Mouse (Mus musculus) liver, embryonic 14.5 days (tissue): ENCODE results near the gene Obscn.

Experiments
- CTCF ChIP-seq: IDR thresholded peaks from 2 replicates; pipeline ENCODE4 v1.5.1; 2016; ENCODE audit warnings: antibody characterized with exemption, low read depth, control low read depth
- EP300 ChIP-seq: IDR thresholded peaks from 2 replicates; pipeline ENCODE4 v1.6.1; 2016; ENCODE audit warnings: antibody characterized with exemption, low read depth

- TF ChIP-seq CTCF (no peak), EP300 (no peak)
These were observed 136.4 kb downstream of the Obscn start for GRCm38 (mm10) chr11:58999830-59000229.
